Mouse (Mus musculus) liver, adult 2 months (tissue): ENCODE results near the gene Palm2. TPM values are rescaled to one million over a fixed set of nuclear protein-coding genes. Genes with fewer than 3 reads are reported as not detected.

ENCODE experiments used
- DNase-seq: peaks from one replicate; pipeline ENCODE4 v3.0.0-alpha.2; 2011; ENCODE audit warnings: low read depth, low spot score; ENCODE audit errors: extremely low read depth
- H3K27ac ChIP-seq: fragments of 200-500 bp; replicated peaks from 2 replicates; pipeline ENCODE4 v1.5.1; 2012; ENCODE audit warnings: low read depth, mild to moderate bottlenecking, control low read depth, inconsistent platforms, low read length; ENCODE audit not compliant: insufficient read depth
- H3K27me3 ChIP-seq: fragments of 200-500 bp; 2 replicates; pipeline ENCODE4 v1.6.1; 2012; ENCODE audit warnings: mild to moderate bottlenecking, moderate library complexity, low read length, inconsistent platforms; ENCODE audit not compliant: control insufficient read depth, insufficient read depth
- H3K36me3 ChIP-seq: fragments of 200-500 bp; 2 replicates; pipeline ENCODE4 v1.6.1; 2012; ENCODE audit warnings: low read length, inconsistent platforms; ENCODE audit not compliant: control insufficient read depth, insufficient read depth
- H3K4me1 ChIP-seq: fragments of 200-500 bp; 2 replicates; pipeline ENCODE4 v1.6.1; 2011; ENCODE audit warnings: low read length; ENCODE audit not compliant: control insufficient read depth, insufficient read depth
- H3K4me3 ChIP-seq: fragments of 200-500 bp; 2 replicates; pipeline ENCODE4 v1.5.1; 2011; ENCODE audit warnings: low read depth, mild to moderate bottlenecking, control low read depth, low read length, moderate library complexity; ENCODE audit not compliant: insufficient read depth
- H3K79me2 ChIP-seq: fragments of 200-500 bp; 2 replicates; pipeline ENCODE4 v1.6.1; 2012; ENCODE audit warnings: inconsistent platforms, mild to moderate bottlenecking, low read length, moderate library complexity; ENCODE audit not compliant: control insufficient read depth, insufficient read depth
- H3K9ac ChIP-seq: fragments of 200-500 bp; 2 replicates; pipeline ENCODE4 v1.6.1; 2012; ENCODE audit warnings: low read depth, mild to moderate bottlenecking, control low read depth, inconsistent platforms, low read length
- CTCF ChIP-seq: fragments of 200-500 bp; IDR thresholded peaks from 2 replicates; pipeline ENCODE4 v1.5.1; 2011; ENCODE audit warnings: low read depth, low read length, control low read depth
- POLR2A ChIP-seq: fragments of 200-500 bp; IDR thresholded peaks from 2 replicates; pipeline ENCODE4 v1.6.1; 2011; ENCODE audit warnings: low read length, control low read depth; ENCODE audit not compliant: insufficient read depth; ENCODE audit errors: extremely low read depth
- WGBS: fragments of 180-500 bp; shearing (Covaris S2); methylation state at CpG from one replicate; pipeline ENCODE4 v1.1.7; 2018; 5-methylcytosine and 5-hydroxymethylcytosine counted together
- polyA plus RNA-seq: library from polyadenylated mRNA; depleted of rRNA; stranded (reverse); fragments of >200 nt; gene quantifications from 2 replicates; pipeline ENCODE4 v1.2.3, GENCODE M21; 2012
- total RNA-seq: library from RNA; depleted of rRNA; stranded (reverse); fragments of >200 nt; gene quantifications from 2 replicates; pipeline ENCODE4 v1.2.3, GENCODE M21; 2014

Gene Palm2
- total and polyA plus RNA-seq, 2 experiments: 1.0 TPM; not detected in 1

GRCm38 (mm10) chr4:57725569-57725968 lies 291.5 kb downstream of the Palm2 start:
- Histone ChIP-seq H3K4me1 (no peaks in the 10 kb centered on the region), H3K9ac (no peak overlapping the region), H3K27me3 (no peaks in the 10 kb centered on the region), H3K36me3 (no peaks in the 10 kb centered on the region), H3K79me2 (no peaks in the 10 kb centered on the region), H3K4me3 (no peak overlapping the region), H3K27ac (no peak overlapping the region)
- 68% methylated on average over 1 of the region's 1 CpGs for WGBS
- TF ChIP-seq POLR2A (no peak), CTCF (no peak)
- DNase-seq: no peak

- no peak overlapping the region for H3K27ac ChIP-seq
- DNase-seq: peak; percentile 53
- H3K36me3 ChIP-seq: no peaks in the 10 kb centered on the region
- no peaks in the 10 kb centered on the region for H3K79me2 ChIP-seq
- H3K27me3 ChIP-seq: no peaks in the 10 kb centered on the region
- H3K4me3 ChIP-seq: no peak overlapping the region
- 48% methylated on average over 4 of the region's 4 CpGs for WGBS
- no peak for TF ChIP-seq CTCF
- no peak for TF ChIP-seq POLR2A
- H3K4me1 ChIP-seq: no peaks in the 10 kb centered on the region
- H3K9ac ChIP-seq: no peak overlapping the region
Observed at GRCm38 (mm10) chr4:57728611-57729183, 294.6 kb downstream of the Palm2 start.

- DNase-seq: no peak
- H3K79me2 ChIP-seq: no peaks in the 10 kb centered on the region
- WGBS: 95% methylated on average over 6 of the region's 6 CpGs
- no peak overlapping the region for H3K27ac ChIP-seq
- no peaks in the 10 kb centered on the region for H3K36me3 ChIP-seq
- TF ChIP-seq POLR2A (no peak), CTCF (no peak)
- H3K4me1 ChIP-seq: no peaks in the 10 kb centered on the region
- no peak overlapping the region for H3K9ac ChIP-seq
- H3K27me3 ChIP-seq: no peaks in the 10 kb centered on the region
- H3K4me3 ChIP-seq: no peak overlapping the region
Observed at GRCm38 (mm10) chr4:57730047-57730446, 296.0 kb downstream of the Palm2 start.

- Histone ChIP-seq H3K4me3 (no peak overlapping the region), H3K27ac (no peak overlapping the region), H3K9ac (no peak overlapping the region), H3K79me2 (no peaks in the 10 kb centered on the region), H3K4me1 (no peaks in the 10 kb centered on the region), H3K36me3 (no peaks in the 10 kb centered on the region), H3K27me3 (no peaks in the 10 kb centered on the region)
- no peak for DNase-seq
- TF ChIP-seq POLR2A: no peak
- no peak for TF ChIP-seq CTCF
- 81% methylated on average over 11 of the region's 11 CpGs for WGBS
Observed at GRCm38 (mm10) chr4:57730801-57731598, 297.0 kb downstream of the Palm2 start.

- no peaks in the 10 kb centered on the region for H3K79me2 ChIP-seq
- H3K9ac ChIP-seq: no peak overlapping the region
- TF ChIP-seq POLR2A: no peak
- H3K36me3 ChIP-seq: no peaks in the 10 kb centered on the region
- H3K4me3 ChIP-seq: no peak overlapping the region
- H3K27me3 ChIP-seq: no peaks in the 10 kb centered on the region
- WGBS: 77% methylated on average over 5 of the region's 5 CpGs
- H3K27ac ChIP-seq: no peak overlapping the region
- H3K4me1 ChIP-seq: no peaks in the 10 kb centered on the region
- DNase-seq: no peak
Observed at GRCm38 (mm10) chr4:57732351-57732750, 298.3 kb downstream of the Palm2 start.

GRCm38 (mm10) chr4:57733445-57733844 lies 299.4 kb downstream of the Palm2 start:
- DNase-seq: no peak
- H3K27ac ChIP-seq: no peak overlapping the region

More at GRCm38 (mm10) chr4:57733445-57733844, 299.4 kb downstream of the Palm2 start:
- no peak overlapping the region for H3K9ac ChIP-seq
- no peaks in the 10 kb centered on the region for H3K27me3 ChIP-seq
- H3K36me3 ChIP-seq: no peaks in the 10 kb centered on the region
- no peaks in the 10 kb centered on the region for H3K79me2 ChIP-seq
- TF ChIP-seq CTCF (no peak), POLR2A (no peak)
- 64% methylated on average over 3 of the region's 3 CpGs for WGBS
- no peak overlapping the region for H3K4me3 ChIP-seq
- no peaks in the 10 kb centered on the region for H3K4me1 ChIP-seq
